Mouse (Mus musculus) gastrocnemius, postnatal 14 days (tissue): Measurements from ENCODE around the gene Slc35c1. TPM values are rescaled to one million over a fixed set of nuclear protein-coding genes. Genes with fewer than 3 reads are reported as not detected.

Experiments used
- DNase-seq: peaks from one replicate; pipeline ENCODE4 v3.0.0; 2021; ENCODE audit warnings: mixed read lengths
- intact Hi-C: fragments of 180-260 bp; cut with DNase I; formaldehyde crosslinking; loops from one replicate; pipeline ENCODE4 v1.15.1; 2025; ENCODE audit warnings: low total_unique reads
- long read RNA-seq, 2 experiments: library from polyadenylated mRNA; stranded (forward); transcript quantifications; one replicate each; pipeline ENCODE4 v2.0.0; 2021
- total RNA-seq, 2 experiments: library from RNA; stranded (reverse); gene quantifications; 2 replicates each; pipeline ENCODE4 v1.2.3; 2021

The Slc35c1 gene
- total RNA-seq, result 1 to 10 TPM; 4.4 to 6.4 TPM
- long read RNA-seq, experiment 1, partial matches to known transcripts, result 1 of 5 reads
- long read RNA-seq, experiment 1, other reads (novel, unspliced or antisense), result 0 of 5 reads
- long read RNA-seq, experiment 2, partial matches to known transcripts, result 0 of 4 reads
- long read RNA-seq, experiment 2, other reads (novel, unspliced or antisense), result 0 of 4 reads

GRCm38 (mm10) chr2:92459921-92460707 lies at the start of gene Slc35c1:
Gene Slc35c1, minus strand, starts transcription at chr2:92460538.
- peak; percentile 21 for DNase-seq
- intact Hi-C loops, result no loop called here

- intact Hi-C loops, result no loop called here
- no peak for DNase-seq
These were observed 45.0 kb upstream of the Slc35c1 start for GRCm38 (mm10) chr2:92505291-92505690.

DNA sequence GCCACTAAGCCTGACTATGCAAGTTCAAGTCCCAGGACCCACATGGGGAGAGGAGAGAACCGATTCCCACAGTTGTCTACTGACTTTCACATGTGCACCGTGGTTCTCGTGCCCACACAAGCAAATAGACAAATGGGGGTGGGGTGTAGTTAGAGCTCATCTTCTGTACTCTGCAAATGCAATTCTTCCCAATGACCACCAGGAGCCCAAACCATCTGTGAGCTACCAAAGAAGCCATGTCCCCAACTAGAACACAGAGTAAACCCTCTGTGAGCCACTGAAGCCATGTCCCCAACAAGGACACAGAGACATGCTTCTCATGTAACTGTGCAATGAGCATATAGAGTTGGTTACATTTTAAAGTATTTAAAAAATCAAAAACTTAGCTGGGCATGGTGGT lies 43.1 kb upstream of the Slc35c1 start:
- DNase-seq, result no peak
- intact Hi-C loops, result no loop called here

DNA sequence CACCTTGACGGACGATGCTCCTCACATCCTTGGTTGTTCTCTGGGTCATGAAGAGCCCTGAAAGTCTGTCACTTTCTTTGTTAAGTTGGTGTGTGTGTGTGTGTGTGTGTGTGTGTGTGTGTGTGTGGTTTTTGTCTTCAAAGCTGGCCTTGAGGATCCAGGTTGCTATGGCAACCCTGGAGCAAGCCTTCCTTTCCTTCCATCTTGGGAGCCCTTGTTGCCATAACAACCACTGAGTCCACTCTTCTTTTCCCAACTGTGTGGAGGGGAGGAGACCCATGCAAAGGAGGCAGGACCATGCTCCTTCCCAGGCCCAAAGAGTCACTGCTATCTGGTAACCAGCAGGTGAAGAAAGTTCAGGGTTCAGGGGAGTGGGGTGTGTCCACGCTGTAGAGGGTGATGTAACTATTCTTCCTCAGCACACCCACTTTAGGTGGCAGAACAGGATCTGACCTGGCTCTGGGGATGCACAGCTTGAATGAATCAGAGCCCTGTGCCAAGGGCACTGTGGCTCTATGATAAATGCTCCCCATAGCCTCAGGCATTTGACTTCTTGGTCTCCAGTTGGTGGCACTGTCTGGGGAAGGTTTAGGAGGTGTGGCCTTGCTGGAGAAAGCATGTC lies 39.5 kb upstream of the Slc35c1 start:
- no peak for DNase-seq
- intact Hi-C loops, result no loop called here

DNA sequence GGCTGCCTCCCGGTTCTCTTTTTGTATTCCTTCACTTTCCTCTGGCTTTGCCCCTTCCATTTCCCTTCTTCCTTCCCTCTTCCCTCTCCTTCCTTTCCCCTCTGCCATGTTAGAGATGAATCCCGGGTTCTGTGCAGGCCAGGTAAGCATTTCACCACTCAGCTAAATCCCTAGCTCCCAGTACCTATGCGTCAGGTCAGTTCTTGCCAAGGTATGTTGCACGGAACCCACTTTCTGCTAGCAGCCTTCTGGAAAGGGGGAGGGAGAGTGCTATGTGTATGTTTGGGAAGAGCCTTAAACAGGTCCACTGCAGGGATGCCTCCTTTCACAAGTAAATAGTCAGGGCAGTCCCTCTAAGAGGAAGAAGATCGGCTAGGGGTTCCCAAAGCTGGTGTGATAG lies 36.8 kb upstream of the Slc35c1 start:
- no peak for DNase-seq
- intact Hi-C loops, result no loop called here

- peak; percentile 32 for DNase-seq
These were observed 36.3 kb upstream of the Slc35c1 start for GRCm38 (mm10) chr2:92496681-92497080.

DNA sequence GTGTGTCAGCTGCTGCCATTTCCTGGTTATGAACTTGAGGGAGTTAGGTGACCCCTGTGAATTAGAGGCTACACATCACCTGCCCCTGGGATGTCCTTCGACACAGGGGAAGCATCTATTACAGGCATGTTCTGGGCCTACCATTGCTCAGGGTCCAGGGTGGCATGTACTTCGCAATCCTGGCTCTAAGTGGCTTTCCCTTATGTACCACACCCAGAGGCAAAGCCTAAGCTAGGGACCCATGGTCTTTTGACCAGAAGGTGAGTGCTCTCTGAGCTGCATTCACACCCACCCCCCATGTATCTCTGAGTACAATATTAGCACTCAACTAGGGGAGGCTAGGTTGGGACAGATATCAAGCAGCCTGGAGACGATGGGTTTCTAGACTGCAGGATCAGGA lies 34.6 kb upstream of the Slc35c1 start:
- DNase-seq, result no peak
- intact Hi-C loops, result no loop called here

More at GRCm38 (mm10) chr2:92496681-92497080, 36.3 kb upstream of the Slc35c1 start:
- intact Hi-C loops, result no loop called here

DNA sequence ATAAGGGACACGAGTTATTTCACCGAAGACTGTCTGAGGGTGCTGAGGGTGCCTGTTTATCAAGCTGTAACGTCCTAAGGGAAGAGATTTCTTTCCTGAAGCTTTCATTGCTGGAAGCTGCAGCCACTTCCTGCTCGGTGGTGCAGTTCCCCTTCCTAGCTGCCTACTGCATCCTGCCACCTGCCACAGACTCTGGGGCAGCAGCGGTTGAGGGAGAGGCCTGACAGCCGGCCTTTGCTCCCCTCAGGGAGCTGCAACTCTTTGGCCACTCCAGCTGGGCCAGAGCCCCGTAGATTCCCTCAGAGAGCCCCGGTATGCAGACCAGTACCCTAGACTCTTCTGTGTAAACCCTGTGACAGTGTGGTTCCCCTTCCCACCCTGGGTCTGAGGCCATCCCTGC lies 34.1 kb upstream of the Slc35c1 start:
- intact Hi-C loops, result no loop called here
- no peak for DNase-seq

DNA sequence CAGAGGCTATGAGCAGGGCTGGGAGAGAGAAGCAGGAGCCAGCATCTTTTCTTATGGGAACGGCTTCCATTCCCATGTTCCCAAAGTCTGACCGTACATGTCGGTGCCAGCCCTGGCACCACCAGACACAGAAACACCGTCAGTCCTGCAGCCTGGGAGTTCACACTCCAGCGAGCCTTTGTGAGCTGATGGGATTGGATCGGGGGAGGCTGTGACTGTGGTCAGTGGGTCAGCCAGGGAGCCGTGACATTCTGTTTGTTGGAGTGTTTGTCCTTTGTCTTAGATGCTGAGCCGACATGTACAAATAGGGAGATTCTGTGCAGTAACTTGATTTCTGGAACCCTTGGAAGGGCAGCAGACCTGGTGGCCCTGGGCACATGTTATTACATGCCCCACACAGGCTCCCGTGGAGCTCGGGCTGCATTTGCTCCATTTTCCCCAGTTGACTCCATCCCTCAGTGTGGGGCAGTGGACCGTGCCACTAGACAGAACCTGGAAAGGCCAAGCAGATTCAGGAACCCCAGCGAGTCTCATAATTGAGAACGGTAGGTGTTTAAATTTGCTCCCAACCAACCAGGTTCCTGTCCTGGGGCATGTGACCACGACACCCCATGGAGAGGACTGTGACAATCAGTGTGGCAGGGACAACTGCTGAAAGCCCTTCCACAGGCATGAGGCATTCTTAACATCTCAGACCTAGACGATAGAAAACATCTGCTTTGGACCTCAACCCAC lies 33.5 kb upstream of the Slc35c1 start:
- intact Hi-C loops, result no loop called here
- DNase-seq, result no peak

GRCm38 (mm10) chr2:92491950-92492501 lies 31.7 kb upstream of the Slc35c1 start:
- intact Hi-C loops, result no loop called here
- DNase-seq, result no peak

GRCm38 (mm10) chr2:92490541-92490940 lies 30.2 kb upstream of the Slc35c1 start:
- no peak for DNase-seq
- intact Hi-C loops, result no loop called here

GRCm38 (mm10) chr2:92487791-92488190 lies 27.5 kb upstream of the Slc35c1 start:
- intact Hi-C loops, result loop anchor here (5.0 to 10.0 kb wide), 2 partner anchors 117 to 325 kb away; no protein-coding TSS in a partner anchor

GRCm38 (mm10) chr2:92486911-92487310 lies 26.6 kb upstream of the Slc35c1 start:
- intact Hi-C loops, result loop anchor here (5.0 to 10.0 kb wide), 2 partner anchors 118 to 325 kb away; no protein-coding TSS in a partner anchor
- DNase-seq, result no peak

More at GRCm38 (mm10) chr2:92487791-92488190, 27.5 kb upstream of the Slc35c1 start:
- DNase-seq, result no peak

- DNase-seq, result peak; percentile 69
- intact Hi-C loops, result loop anchor here (5.0 to 10.0 kb wide), 2 partner anchors 118 to 326 kb away; no protein-coding TSS in a partner anchor
These were observed 26.1 kb upstream of the Slc35c1 start for GRCm38 (mm10) chr2:92486403-92486802.

- intact Hi-C loops, result loop anchor here (5.0 to 10.0 kb wide), 2 partner anchors 119 to 327 kb away; no protein-coding TSS in a partner anchor
- peak; percentile 74 for DNase-seq
These were observed 25.4 kb upstream of the Slc35c1 start for GRCm38 (mm10) chr2:92485640-92486295.

GRCm38 (mm10) chr2:92484256-92485025 lies 24.1 kb upstream of the Slc35c1 start:
- DNase-seq, result no peak
- intact Hi-C loops, result loop anchor here (5.0 to 10.0 kb wide), 2 partner anchors 120 to 328 kb away; no protein-coding TSS in a partner anchor

GRCm38 (mm10) chr2:92483505-92483904 lies 23.2 kb upstream of the Slc35c1 start:
- no peak for DNase-seq
- intact Hi-C loops, result loop anchor here (10.0 kb wide), 1 partner anchor 121 kb away; no protein-coding TSS in a partner anchor

GRCm38 (mm10) chr2:92482551-92482950 lies 22.2 kb upstream of the Slc35c1 start:
- intact Hi-C loops, result loop anchor here (10.0 kb wide), 1 partner anchor 122 kb away; no protein-coding TSS in a partner anchor
- DNase-seq, result no peak
